Mouse (Mus musculus) kidney, postnatal 36 days (tissue): Measurements from ENCODE around the gene Cish.

Experiments
- DNase-seq, 2 experiments: peaks; one replicate each; pipeline ENCODE4 v3.0.0; 2021 to 2022; ENCODE audit warnings: mixed read lengths in 2 of 2

Gene Cish

DNA sequence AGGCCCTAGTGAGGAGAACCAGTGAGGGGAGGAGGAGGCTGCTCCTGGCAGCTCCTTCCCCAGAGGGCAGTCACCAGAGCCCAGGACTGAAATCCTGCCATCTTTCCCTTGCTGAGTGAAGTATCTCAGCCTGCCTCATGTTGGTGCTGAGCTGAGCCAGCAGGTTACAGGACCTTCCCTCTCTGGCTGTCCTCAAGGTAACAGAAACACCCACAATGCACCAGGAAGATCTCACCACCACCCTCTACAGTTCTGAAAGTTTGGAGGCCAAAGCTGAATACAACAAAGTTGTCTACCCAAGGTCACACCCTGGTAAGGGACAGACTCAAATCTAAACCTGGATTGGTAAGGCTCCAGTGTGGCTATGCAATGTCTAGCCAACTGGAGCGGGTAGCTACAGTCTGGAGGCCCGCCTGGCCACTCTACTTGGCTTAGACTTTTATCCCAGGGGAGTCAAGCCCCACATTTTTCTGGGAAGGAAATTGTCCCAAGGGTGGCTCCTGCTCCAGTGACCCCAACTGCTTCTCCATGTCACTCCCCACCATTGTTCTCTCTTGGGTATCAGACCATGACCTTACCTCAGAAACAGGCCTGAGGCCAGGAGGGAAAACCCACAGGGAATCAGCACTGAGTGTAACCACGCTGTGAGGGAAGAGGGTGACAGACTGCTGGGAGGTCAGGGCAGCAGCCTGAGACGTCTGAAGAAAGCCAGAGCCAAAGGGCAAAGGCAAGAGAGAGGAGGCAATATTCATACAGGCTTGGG, 29.2 kb downstream of the Cish start:
- peak; percentile 48 to 69 for DNase-seq

DNA sequence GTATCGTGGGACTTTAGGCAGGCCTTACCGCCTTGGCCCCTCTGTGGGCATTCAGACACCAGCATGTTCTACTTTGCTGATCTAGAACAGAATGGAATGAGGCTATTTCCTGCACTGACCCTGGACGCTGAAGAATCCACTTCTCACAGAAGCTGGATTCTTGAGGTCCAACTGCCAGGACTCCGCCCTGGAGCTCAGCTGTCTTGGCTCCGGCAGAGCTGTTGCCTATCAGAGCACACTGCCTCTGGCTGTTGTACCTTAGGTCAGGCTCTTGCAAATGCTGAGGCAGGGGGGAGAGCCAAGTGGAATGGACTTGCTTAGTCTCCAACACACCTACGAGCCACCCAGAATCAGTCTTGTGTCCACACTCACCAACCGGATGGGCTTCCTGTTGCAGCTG, 30.1 kb downstream of the Cish start:
- peak; percentile 67 to 74 for DNase-seq

DNA sequence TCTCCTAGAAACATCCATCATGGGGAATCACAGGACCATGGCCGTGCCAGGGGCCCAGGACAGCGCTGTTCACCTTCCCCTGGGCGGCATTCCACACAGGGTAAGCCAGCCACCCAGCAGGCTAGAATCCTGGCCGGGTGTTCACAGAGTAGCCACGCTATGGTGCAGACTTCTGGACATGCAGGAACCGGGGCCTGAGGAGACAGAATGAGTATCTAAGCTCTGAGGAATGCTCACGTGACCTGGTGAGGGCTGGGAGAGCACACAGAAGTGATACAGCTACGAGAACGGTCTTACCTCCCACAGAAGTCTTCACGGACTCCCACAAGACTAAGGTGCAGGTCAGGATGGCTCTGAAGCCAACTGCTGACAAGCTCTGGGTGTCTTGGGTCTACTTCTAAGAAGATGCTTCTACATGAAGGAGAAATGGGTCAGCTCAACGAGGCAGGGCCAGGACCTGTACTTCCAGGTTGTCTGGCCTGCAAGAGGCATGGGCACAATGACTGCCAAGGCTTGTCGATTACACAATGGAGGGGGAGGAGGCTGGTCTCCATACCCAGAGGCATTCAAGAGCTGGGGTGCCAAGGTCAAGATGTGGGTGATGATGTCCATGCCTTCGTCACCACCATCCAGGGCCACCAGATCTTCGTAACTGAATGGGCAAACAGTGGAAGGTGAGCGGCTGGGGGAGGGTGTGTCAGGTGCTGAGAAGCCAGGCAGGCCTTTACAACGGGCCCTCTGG, 32.2 kb downstream of the Cish start:
- DNase-seq = no peak

DNA sequence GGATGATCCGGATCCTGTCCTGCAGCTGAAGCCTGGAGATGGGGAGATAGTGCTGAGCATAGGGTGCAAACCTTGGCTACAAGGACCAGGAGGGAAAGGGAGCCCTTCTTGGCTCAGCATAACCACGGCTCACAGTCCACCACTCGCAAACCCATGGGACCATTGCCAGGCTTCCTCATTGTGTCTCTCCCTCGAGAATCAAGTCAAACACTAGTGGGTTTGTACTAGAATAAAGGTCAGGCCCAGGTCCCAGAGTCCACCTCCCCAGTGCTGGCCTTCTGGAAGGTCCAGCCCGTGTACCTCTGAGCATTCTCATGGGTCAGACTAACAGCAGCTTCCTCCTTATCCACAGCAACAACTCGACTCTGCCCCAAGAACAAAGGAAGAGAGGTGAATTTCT, 35.0 kb downstream of the Cish start:
- peak; percentile 55 to 69 for DNase-seq

DNA sequence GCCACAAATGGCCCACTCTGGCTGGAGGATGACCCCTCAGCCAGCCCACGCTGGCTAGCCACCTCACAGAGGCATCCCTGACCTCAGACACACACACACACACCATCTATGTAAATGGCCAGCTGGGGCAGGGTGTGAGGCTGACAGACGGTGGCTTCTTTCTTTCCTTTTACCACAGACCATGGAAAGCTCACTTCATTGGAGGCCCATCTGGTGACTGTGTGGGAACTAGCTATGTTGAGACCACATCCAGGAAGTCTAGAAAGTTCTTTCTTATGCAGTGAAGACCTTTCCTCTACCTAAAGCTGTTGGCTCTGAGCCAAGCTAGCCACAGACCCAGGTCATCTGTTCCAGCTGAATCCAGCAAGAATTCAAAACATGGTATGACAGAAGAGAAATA, 37.9 kb downstream of the Cish start:
- no peak for DNase-seq

DNA sequence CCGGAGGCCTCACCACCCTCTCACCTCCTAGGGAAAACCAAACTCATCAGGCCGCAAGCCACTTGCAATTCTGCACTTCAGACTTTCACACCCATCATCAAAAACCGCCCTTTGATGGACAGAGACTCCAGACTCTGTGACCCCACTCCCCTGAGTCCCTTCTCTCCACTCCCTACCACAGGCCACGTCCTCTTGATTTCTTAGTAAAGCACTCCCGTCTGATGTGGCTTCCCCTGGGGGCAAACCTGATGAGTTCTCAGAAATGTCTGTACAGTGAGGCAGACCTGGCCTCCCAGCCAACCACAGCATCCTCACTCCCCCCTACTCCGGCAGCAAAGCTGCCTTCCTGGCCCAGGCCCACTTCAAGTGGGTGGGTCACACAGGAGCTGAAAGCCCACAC, 38.5 kb downstream of the Cish start:
- DNase-seq = no peak

DNA sequence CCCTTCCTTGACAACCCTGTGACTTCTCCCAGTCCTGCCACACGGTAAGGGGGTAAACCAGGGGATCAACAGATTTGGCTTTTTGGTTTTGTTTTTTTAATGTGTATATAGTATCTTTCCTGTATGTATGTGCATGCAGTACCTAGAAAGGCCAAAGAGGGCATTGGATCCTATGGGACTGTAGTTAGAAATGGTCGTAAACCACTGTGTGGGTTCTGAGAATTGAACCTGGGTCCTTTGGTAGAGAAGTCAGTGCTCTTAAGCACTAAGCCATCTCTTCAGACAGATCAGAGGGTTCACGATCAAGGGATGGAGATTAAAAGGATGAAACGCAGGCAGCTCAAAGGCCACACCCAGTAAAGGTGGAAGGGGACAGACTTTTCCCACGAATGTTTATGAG, 39.2 kb downstream of the Cish start:
- no peak for DNase-seq

DNA sequence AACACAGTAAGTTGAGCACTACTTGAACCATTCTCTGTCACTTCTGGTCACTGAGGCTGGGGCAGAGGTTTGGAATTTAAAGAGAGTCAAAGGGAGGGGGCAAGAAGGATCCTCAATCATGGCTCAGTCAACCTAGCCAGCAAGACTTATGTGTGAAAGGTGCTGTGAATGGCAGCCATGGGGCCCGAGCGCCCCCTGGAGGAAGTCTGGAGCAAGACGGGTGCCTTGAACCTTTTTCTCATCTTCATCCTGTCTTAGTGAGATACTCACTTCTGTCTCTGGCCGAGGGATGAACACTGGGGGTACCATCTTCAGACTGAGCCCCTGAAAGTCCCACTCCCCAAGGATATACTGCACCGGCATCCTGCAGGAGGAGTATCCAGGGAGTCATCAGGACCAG, 40.1 kb downstream of the Cish start:
- DNase-seq = peak; percentile 67 to 86

DNA sequence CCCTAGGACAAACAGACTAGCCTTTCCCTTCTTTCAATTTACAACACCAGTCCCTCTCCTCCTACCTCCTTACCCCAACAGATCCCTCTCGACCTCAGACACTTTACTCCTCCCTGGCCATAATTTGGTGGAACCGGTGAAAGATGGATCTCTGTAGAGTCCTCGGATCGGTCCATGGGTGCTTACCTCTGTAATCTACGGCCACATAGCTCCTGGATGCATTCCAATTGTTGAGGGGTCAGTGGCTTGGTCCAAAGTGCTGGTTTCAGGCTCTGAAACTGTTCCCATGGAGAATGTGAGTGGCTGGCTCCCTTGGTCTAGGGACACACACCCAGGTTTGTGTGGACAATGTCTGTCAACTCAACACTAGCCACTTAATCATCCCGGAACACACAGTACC, 40.6 kb downstream of the Cish start:
- DNase-seq = no peak

DNA sequence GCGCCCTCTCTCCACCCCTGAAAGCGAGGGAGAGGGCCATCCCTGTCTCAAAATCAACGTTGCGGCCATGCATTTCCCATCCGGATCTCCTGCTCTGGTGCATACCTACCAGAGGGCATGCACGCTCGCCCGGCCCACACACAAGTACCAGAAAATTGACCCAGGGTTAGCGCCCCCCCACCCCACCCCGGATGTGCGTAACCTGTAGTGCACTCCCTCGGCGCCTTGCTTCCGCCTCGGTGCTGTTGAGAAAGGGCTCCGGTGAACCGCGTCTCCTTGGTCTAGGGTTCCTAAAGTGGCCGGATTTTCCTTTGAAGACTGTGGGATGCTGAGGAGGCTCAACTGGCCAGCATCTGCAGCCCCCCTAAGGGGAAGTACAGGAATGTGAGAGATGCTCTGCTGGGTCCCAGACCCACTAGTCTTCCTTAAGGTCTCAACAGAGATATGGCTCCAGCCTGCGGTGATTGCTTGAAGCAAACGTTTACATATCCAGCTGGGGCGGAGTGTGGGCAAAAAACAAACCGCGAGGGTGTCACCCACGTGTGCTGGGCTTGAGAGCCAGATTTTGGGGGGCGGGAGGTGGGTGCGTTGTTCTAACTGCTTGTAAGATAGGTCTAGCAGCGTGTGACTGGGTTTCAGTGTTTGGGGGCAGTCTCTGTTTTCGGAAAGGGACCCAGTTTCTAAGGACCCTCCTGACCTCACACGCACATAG, 42.5 kb downstream of the Cish start, which contains the start of gene Hemk1:
TSS of gene Hemk1 (minus strand) at position 179 of the 712 bp plus-strand sequence.
- DNase-seq = peak; percentile 81 to 85

DNA sequence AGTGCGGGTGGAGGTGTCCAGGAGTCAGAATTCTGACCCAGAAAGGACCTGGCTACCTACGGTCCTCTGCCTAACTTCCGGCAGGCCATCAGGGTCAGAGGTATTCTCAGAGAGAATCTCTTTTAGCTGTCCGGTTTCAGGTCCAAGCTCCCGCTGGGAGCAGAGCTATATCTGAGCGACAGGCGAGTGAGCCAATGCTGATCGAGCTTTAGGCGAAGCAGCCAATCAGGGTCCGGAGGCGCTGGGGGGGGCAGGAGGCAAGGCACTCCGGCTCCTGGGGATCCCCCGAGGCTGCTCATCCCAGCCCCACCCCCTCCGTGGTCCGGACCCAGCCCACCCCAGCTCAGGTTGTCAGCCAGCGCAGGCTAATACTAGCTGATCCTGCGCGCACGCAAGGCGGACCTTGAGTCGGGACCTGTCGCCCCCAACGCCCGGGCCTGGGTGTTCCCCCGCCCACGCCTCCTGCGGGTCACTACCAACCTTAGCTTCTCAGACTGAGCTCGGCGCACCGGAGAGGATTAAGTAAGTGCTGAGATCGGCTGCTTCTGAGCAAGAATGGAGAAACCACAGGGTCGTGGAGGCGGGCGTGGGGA, 44.5 kb downstream of the Cish start, which contains the start of gene 6430571L13Rik:
TSS of gene 6430571L13Rik (plus strand) at position 336 of the 593 bp plus-strand sequence.
- DNase-seq = peak; percentile 97 to 98

DNA sequence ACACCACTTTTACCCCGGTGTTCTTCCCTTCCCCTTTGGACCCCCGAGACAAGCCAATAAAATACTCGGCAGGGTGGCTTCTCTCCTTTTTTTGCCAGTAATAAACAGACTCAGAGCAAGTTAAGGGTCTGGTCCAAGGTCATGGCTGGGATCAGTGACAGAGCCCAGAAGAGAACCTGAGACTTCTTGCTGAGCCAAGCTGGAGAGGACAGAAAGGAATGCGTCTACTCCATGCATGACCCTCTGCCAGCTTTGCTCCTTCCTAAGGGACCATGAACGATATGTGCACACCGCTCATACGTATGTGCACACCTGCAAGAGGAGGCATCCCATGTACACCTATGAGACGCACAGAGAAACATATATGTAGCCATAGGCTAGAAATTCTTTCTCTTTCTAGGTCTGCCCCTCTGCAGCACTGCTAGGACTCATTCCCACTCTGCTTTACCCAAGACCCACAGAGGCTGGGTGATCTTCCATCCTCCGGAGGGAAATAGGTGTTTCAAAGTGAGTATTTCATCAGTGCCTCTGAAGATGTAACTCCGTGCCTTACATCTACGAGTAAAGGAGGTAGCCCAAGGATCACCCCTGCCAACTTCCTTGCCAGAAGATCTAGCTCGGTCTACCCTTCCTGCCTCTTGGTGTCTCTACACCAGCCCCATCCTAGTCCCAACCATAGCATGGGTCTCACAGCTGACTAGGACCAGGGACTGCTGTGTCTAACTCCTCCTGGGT, 45.3 kb downstream of the Cish start:
- DNase-seq = peak in 1 of 2 experiments; percentile 14

DNA sequence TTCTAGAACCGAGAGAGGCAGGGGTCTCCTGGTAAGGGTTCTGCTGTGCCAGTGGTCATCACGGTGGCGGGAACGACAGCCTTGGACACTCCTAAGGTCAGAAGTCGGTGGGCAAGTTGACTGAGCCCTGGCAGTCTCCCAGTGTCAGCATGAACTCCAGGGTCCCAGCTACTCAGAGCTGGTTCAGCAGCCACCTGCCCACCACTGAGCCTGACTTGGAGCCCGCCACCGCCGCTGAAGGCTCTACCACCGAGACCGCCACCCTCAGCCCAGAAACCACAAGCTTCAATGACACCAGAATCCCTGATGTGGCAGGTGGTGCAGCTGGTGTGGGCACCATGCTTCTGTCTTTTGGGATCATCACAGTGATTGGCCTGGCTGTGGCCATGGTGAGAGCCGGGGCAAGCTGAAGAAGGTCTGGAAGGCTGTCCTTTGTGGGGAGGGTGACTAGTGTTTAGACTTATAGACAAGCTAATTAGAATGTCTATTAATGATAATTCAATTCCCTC, 46.4 kb downstream of the Cish start:
- DNase-seq = no peak

DNA sequence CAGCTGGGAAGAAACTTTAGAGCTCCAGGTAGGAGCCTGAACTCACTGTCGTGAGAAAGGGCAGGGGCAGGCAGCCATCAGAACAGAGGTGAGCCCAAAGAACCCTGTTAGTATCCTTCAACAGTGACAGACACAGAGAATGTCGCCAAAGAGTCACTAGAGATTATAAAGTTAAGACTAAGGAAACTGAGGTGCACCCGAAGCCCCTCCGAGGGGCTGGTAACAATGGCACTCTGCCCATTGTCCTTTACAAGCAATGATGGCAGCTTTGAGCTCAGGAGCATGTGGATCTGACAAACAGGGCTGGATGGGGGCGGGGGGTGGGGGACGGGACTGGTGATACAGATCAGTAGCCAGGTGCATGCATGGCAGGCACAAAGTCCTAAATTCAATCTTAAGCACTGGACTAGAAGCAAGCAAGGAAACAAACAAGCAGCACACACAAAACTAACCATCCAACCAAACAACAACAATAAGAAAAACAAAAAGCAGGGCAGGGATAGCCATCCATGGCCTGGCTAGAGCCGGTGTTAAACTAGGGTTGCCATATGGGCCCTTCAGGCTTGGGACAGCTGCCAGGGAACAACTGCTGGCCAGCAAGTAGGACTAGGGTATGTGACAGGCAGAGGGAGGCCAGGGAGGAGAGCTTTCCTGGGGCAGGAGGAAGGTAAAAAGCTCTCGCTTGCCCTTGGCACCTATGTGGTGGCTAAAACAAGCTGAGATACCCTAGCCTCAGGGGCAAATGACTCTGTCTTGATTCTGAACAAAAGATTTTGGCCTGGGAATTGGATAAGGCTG, 47.5 kb downstream of the Cish start:
- peak; percentile 47 to 63 for DNase-seq

DNA sequence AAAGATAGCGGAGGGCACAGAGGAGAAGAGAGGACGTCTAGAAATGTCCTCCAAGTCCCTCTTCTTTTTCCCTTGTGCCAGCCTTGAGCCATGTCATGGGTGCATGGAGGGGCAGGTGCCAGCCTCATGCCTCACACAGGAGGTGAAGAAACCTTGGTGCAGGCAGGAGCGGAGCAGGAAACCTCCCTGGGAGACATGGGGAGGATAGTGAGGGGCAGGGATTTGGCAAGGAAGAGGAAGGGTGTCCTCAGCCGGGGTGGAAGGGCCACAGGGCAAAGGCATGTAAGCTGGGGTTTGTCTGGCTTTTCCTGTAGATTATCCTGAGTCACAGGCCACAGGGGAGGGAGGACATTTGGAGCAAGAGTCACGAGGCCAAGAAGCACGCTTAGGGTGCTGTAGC, 48.2 kb downstream of the Cish start:
- no peak for DNase-seq

DNA sequence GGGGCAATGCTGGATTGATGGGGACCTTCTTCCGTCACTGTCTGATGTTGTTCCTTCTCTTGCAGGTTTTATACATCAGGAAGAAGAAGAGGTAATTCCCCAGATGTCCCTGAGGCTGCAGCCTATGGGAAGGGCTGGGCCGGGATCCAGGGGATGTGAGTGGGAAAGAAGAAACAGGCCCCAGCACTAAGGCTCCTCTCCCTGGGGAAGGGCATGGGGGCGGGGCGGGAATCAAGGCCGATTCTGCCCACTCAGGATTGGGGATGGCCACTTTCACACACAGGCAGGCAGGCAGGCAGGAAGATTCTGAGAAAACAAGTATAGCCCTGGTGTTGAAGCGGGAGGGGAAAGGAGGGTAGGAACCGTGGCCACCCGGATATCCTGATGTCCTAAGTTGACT, 50.3 kb downstream of the Cish start:
- DNase-seq = no peak

DNA sequence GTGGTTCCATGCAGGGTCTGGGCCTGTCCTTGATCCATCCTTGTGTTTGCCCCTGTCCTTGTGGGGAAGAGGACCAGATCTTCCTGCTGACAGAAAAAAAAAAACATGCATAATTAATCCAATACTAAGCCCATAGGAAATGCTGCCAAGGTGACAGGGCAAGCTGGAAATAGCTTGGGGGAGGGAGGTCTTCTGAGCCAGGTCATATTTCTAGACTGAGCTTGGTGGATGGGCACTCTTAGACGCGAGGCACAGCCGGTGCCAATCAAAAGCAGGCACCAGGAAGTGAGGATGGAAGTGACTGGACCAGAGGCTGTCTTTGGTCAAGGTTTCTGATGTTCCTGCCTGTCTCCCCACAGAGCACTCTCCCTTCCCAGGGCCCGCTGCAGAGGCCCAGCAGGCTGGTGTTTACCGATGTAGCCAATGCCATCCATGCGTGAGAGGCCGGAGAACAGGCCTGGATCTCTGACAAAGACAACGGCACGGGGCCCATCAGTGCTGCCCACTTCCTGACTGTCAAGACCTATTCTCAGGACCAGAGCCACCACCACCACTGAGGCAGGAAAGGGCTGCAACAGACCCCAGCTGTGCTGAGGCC, 51.9 kb downstream of the Cish start:
- DNase-seq = no peak

DNA sequence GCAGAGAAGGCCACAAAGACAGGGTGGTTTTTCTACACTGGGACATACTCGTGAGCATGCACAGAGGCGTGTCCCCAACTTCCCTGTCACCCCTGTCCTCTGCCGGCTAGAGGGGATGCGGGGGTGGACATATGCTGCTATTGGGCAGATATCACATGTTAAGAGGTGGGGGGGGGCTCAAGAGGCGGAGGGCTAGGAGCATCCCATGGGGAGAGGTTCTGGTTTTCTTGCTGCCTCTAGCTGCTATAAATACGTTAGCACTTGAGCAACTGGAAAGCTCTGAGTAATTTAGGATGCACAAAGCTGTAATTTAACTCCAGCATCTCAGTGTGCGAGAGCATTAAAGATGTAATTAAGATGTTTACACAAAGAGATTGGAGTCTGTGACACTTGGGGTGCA, 53.5 kb downstream of the Cish start:
- no peak for DNase-seq
